Mouse (Mus musculus) heart, embryonic 14.5 days (tissue): ENCODE data around the gene Gm20431. TPM values are rescaled to one million over a fixed set of nuclear protein-coding genes. Genes with fewer than 3 reads are reported as not detected.

Experiments used
- ATAC-seq: fragments of 200-750 bp; cut with Nextera tagmentation; 2 replicates; pipeline ENCODE4 v1.8.0; 2017; ENCODE audit warnings: low read depth, moderate TSS enrichment; ENCODE audit not compliant: insufficient number of reproducible peaks, insufficient read depth, low FRiP score
- H3K27ac ChIP-seq, 2 experiments: fragments of 200-500 bp in 1 of 2; fragments of 300-500 bp in 1 of 2; sonication (generic) in 1 of 2; replicated peaks in 1 of 2; 2 replicates each; pipeline ENCODE4 v1.5.1; 2012 to 2014; ENCODE audit warnings: low read depth in 2 of 2, low read length in 2 of 2, control low read depth in 1 of 2, mild to moderate bottlenecking in 1 of 2, mixed read lengths in 1 of 2; ENCODE audit not compliant: control insufficient read depth in 1 of 2, insufficient read depth in 1 of 2
- H3K27me3 ChIP-seq: fragments of 300-500 bp; sonication (generic); 2 replicates; pipeline ENCODE4 v1.6.1; 2014; ENCODE audit warnings: mild to moderate bottlenecking, low read length, control low read depth; ENCODE audit not compliant: control insufficient read depth, insufficient read depth
- H3K36me3 ChIP-seq: fragments of 300-500 bp; sonication (generic); 2 replicates; pipeline ENCODE4 v1.6.1; 2014; ENCODE audit warnings: mild to moderate bottlenecking, control low read depth, low read length, mixed read lengths; ENCODE audit not compliant: control insufficient read depth, insufficient read depth
- H3K4me1 ChIP-seq, 2 experiments: fragments of 200-500 bp in 1 of 2; fragments of 300-500 bp in 1 of 2; sonication (generic) in 1 of 2; 2 replicates each; pipeline ENCODE4 v1.6.1; 2012 to 2014; ENCODE audit warnings: low read length in 2 of 2, control low read depth in 1 of 2, mixed read lengths in 1 of 2; ENCODE audit not compliant: control insufficient read depth in 2 of 2, insufficient read depth in 2 of 2
- H3K4me2 ChIP-seq: fragments of 300-500 bp; sonication (generic); 2 replicates; pipeline ENCODE4 v1.6.1; 2014; ENCODE audit warnings: mild to moderate bottlenecking, low read length
- H3K4me3 ChIP-seq, 2 experiments: fragments of 200-500 bp in 1 of 2; fragments of 300-500 bp in 1 of 2; sonication (generic) in 1 of 2; 2 replicates each; pipeline ENCODE4 v1.5.1; 2012 to 2014; ENCODE audit warnings: low read length in 2 of 2, mild to moderate bottlenecking in 2 of 2, control low read depth in 1 of 2, low read depth in 1 of 2, moderate library complexity in 1 of 2; ENCODE audit not compliant: control insufficient read depth in 1 of 2, insufficient read depth in 1 of 2
- H3K9ac ChIP-seq: fragments of 300-500 bp; sonication (generic); 2 replicates; pipeline ENCODE4 v1.6.1; 2014; ENCODE audit warnings: mild to moderate bottlenecking, low read length
- H3K9me3 ChIP-seq: fragments of 300-500 bp; sonication (generic); 2 replicates; pipeline ENCODE4 v1.6.1; 2016; ENCODE audit warnings: low read length, control low read depth; ENCODE audit not compliant: control insufficient read depth
- WGBS: fragments of 180-500 bp; shearing (Covaris S2); extraction: QIAGEN DNeasy Blood & Tissue Kit; methylation state at CpG from one replicate; pipeline ENCODE4 v1.1.7; 2014; 5-methylcytosine and 5-hydroxymethylcytosine counted together
- polyA plus RNA-seq: library from polyadenylated mRNA; unstranded; fragments of >200 nt; fragmentation: Nextera tagmentation; extraction: Ambion mirVana; gene quantifications from 2 replicates; pipeline ENCODE4 v1.2.1, GENCODE M21; 2014

The Gm20431 gene
- polyA plus RNA-seq, 1 experiment from 2014 or later: 0.19 TPM

DNA sequence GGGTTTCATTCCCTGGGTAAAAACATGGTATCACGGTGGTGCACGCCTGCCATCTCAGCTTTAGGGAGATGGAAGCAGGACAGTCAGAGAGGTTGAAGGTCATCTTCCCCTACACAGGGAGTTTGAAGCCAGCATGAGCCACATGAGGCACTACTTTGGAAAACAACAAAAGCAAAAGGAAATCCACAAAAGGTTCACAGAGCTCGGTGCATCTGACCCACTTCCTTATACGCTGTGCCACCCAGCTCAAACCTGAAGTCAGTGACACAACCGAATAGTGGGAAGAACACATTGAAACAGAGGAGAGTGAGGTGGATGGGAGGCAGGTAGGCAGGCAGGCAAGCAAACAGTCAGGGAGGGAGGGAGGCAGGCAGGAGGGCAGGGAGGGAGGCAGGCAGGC lies 40.2 kb upstream of the Gm20431 start:
- Histone ChIP-seq H3K36me3 (no peaks in the 10 kb centered on the region), H3K27me3 (no peaks in the 10 kb centered on the region), H3K9ac (no peak overlapping the region), H3K4me1 (peaks cover 13 to 20% of the 10 kb centered on the region in 2 experiments), H3K27ac (no peak overlapping the region), H3K4me3 (no peak overlapping the region), H3K4me2 (no peak overlapping the region), H3K9me3 (no peaks in the 10 kb centered on the region)
- no peak for ATAC-seq
- WGBS: 81% methylated on average over 5 of the region's 5 CpGs

DNA sequence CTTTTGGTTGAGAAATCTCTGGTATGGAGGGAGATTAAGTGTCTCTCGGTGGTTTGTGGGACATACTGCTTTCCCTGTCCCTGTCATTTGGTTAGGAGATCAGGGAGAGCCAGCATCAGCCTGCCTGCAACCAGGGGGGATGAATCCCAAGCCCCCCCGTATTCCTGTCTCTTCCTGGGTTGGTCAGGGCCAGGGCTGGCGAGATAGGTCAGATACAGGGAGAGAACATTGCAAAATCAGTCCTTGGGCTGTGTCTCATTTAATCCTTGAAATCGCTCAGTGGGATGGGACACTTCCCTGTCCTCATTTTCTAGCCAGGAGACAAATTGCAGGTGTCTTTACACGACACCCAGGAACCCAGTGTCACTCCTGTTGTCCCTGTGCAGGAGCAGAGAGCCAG lies 38.7 kb upstream of the Gm20431 start:
- Histone ChIP-seq H3K4me2 (no peak overlapping the region), H3K27me3 (no peaks in the 10 kb centered on the region), H3K27ac (no peak overlapping the region), H3K9me3 (no peaks in the 10 kb centered on the region), H3K4me1 (peaks cover 7 to 18% of the 10 kb centered on the region in 2 experiments), H3K4me3 (no peak overlapping the region), H3K9ac (no peak overlapping the region), H3K36me3 (no peaks in the 10 kb centered on the region)
- ATAC-seq: no peak
- 70% methylated on average over 5 of the region's 5 CpGs for WGBS

DNA sequence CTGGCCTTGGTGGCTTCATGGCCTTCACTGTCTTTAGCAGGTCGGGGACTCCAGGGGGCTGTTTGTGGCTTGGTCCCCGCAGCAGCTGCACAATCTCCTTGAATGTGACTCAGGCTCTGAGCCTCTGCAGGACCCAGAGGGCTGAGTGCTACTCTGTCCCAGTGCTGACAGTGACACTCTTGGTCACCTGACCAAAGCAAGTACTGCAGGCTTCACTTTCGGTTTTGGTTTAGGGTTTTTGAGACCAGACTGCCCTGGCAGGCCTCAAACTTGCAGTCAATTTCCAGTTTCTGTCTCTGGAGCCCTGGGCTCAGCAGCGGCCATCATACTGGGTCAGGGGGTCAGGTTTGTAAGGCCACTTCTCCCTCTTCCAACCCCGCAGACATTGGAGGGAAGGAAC lies 36.6 kb upstream of the Gm20431 start:
- Histone ChIP-seq H3K27ac (peak overlapping the region; percentile 81 to 84), H3K4me3 (no peak overlapping the region)
- ATAC-seq: peak; percentile 62

DNA sequence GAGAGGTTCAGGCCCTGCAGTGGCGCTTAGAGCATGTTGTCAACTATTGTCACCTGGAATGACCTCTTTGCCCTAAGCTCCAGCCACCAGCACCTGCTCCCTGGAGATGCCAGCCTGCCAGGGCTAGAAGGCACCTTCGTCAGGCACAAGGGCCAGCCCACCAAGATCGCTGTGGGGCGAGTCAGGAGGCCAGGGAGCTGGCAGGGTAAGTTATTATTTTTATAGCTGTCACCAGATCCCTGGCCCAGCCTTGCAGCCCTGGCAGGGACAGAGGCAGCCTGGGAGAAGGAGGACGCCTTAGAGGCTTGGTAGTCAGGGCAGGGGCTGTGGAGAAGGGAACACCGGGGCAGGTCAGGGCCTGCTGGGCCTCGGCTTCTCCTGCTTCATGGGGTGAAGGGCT lies 34.8 kb upstream of the Gm20431 start:
- Histone ChIP-seq H3K27ac (no peak overlapping the region), H3K27me3 (no peaks in the 10 kb centered on the region), H3K4me3 (no peak overlapping the region), H3K36me3 (no peaks in the 10 kb centered on the region), H3K4me1 (peaks cover 8 to 19% of the 10 kb centered on the region in 2 experiments), H3K9me3 (no peaks in the 10 kb centered on the region), H3K4me2 (no peak overlapping the region), H3K9ac (no peak overlapping the region)
- 68% methylated on average over 7 of the region's 7 CpGs for WGBS
- no peak for ATAC-seq

More for the DNA sequence above, 36.6 kb upstream of the Gm20431 start:
- Histone ChIP-seq H3K9ac (peak overlapping the region; percentile 12; the same call in 1 of the 2 replicates), H3K4me2 (peak overlapping the region; percentile 40), H3K4me1 (peaks cover 7 to 18% of the 10 kb centered on the region in 2 experiments), H3K36me3 (no peaks in the 10 kb centered on the region), H3K27me3 (no peaks in the 10 kb centered on the region), H3K9me3 (no peaks in the 10 kb centered on the region)
- 4% methylated on average over 5 of the region's 5 CpGs for WGBS

DNA sequence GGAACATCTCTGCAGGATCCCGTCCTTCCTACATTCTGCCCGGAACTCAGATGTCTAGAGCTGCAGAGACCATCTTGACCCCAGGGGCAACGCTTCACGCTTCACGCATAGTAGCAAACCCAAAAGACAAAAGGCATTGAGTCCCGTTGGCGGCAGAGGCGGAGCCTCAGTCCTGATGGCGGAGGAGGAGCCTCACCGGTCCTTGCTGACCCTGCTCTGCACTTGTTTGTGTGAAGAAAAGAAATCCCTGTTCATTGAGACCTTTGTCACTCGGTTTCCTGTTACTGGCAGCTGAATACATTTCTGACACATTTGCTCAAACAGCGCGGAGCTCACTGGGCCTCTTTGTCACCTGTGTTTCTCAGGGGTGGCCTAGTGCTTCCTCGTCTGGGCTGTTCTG lies 34.2 kb upstream of the Gm20431 start:
- peaks cover 11 to 25% of the 10 kb centered on the region in 2 experiments for H3K4me1 ChIP-seq
- 89% methylated on average over 14 of the region's 14 CpGs for WGBS

DNA sequence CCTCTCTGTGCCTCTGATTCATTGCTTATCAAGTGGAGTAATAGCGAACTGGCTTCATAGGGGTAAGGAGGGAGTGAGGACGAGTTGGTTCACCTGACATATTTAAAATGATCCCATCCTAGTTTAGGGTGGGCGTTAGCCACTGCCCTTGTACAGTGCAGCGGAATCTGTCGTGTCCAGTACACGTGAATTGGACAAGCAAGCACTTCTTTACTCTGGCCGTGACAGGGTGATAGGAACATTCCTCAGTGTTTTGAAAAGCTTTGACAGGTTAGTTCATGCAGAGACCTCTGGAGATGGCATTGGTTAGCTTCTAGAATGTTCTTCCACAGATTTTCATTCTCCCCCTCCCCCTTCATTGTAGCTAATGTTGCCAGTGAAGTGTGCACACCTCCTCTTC lies 33.7 kb upstream of the Gm20431 start:
- Histone ChIP-seq H3K4me1 (peaks cover 13 to 26% of the 10 kb centered on the region in 2 experiments), H3K27ac (no peak overlapping the region), H3K9me3 (no peaks in the 10 kb centered on the region), H3K9ac (no peak overlapping the region), H3K4me2 (no peak overlapping the region), H3K4me3 (no peak overlapping the region), H3K27me3 (no peaks in the 10 kb centered on the region), H3K36me3 (no peaks in the 10 kb centered on the region)
- no peak for ATAC-seq
- 90% methylated on average over 7 of the region's 7 CpGs for WGBS

More for the DNA sequence above, 34.2 kb upstream of the Gm20431 start:
- no peak overlapping the region for H3K4me3 ChIP-seq
- H3K27me3 ChIP-seq: no peaks in the 10 kb centered on the region
- no peak for ATAC-seq
- H3K4me2 ChIP-seq: no peak overlapping the region
- no peak overlapping the region for H3K9ac ChIP-seq
- no peak overlapping the region for H3K27ac ChIP-seq
- no peaks in the 10 kb centered on the region for H3K36me3 ChIP-seq
- no peaks in the 10 kb centered on the region for H3K9me3 ChIP-seq

DNA sequence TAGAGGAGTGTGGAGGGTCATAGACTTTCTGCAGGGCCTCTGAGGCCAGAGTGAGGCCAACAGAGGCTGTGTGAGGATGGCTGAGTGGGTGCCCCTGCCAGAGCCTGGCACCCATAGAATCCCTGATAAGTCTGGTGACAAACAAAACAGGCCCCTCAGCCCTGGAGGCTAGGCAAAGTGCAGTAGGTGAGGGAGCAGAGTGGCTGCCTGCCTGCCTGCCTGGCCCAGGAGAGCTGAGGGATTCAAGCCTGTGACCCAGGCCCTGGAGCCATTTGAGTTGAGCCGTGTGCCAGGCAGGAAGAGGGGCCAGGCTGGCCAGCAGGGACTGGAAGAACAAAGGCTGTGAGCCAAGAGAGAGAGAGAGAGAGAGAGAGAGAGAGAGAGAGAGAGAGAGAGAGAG lies 32.9 kb upstream of the Gm20431 start:
- Histone ChIP-seq H3K9me3 (no peaks in the 10 kb centered on the region), H3K4me2 (no peak overlapping the region), H3K36me3 (no peaks in the 10 kb centered on the region), H3K4me3 (no peak overlapping the region), H3K4me1 (peaks cover 13 to 26% of the 10 kb centered on the region in 2 experiments), H3K27ac (no peak overlapping the region), H3K9ac (no peak overlapping the region), H3K27me3 (no peaks in the 10 kb centered on the region)
- ATAC-seq: no peak
- 63% methylated on average over 1 of the region's 1 CpGs for WGBS

DNA sequence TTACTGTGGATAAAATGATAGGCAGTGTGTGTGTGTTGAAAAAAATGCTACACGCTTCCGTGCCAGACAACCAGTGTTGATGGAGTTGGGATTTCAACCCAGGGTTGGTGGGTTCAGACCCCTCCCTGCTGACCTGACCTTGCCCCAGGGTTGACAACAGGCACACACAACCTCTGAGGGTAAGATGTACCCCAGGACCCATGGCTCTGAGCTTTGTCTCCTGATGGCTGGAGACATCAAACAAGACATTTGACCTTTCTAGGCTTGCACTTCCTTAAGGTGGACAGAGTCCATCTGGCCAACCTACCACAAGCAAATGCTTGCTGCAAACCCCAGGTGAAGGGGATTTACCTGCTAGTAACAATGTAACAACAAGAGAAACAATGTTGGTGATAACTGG lies 32.2 kb upstream of the Gm20431 start:
- H3K4me1 ChIP-seq: peaks cover 12 to 26% of the 10 kb centered on the region in 2 experiments
- WGBS: 75% methylated on average over 2 of the region's 2 CpGs
- H3K4me3 ChIP-seq: no peak overlapping the region
- H3K4me2 ChIP-seq: no peak overlapping the region
- ATAC-seq: no peak
- H3K27ac ChIP-seq: no peak overlapping the region
- no peak overlapping the region for H3K9ac ChIP-seq
- H3K27me3 ChIP-seq: no peaks in the 10 kb centered on the region
- no peaks in the 10 kb centered on the region for H3K36me3 ChIP-seq
- no peaks in the 10 kb centered on the region for H3K9me3 ChIP-seq
